Mouse (Mus musculus): ENCODE measurements around the gene Klhl18.
"Not testable (repeated sequence)": the region's sequence is repeated elsewhere in the genome, so short reads cannot be mapped to it uniquely, and the experiment has no call there.

Klhl18 gene

GRCm38 (mm10) chr9:110413785-110414184 is 62.7 kb downstream of the Klhl18 start:
- no peak for DNase-seq

DNA sequence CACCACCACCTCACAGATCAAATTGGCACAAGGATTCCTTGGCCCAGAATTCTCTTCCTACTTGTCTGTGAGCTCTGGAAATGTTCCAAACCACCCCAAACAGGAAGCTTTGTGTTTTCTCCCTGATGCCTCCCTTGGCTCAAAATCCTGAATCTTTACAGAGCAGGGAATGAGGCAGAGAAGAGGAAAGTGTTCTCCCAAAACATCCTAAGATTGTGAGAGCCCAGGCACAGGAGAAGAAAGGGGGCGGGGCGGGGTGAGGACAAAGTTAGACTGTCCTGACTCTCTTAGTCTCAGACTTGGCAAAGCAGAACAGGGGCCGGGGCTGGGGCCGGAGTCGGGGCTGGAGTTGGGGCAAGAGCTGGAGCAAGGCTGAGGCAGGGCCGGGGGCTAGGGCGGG is 63.6 kb downstream of the Klhl18 start:
- DNase-seq = no peak

DNA sequence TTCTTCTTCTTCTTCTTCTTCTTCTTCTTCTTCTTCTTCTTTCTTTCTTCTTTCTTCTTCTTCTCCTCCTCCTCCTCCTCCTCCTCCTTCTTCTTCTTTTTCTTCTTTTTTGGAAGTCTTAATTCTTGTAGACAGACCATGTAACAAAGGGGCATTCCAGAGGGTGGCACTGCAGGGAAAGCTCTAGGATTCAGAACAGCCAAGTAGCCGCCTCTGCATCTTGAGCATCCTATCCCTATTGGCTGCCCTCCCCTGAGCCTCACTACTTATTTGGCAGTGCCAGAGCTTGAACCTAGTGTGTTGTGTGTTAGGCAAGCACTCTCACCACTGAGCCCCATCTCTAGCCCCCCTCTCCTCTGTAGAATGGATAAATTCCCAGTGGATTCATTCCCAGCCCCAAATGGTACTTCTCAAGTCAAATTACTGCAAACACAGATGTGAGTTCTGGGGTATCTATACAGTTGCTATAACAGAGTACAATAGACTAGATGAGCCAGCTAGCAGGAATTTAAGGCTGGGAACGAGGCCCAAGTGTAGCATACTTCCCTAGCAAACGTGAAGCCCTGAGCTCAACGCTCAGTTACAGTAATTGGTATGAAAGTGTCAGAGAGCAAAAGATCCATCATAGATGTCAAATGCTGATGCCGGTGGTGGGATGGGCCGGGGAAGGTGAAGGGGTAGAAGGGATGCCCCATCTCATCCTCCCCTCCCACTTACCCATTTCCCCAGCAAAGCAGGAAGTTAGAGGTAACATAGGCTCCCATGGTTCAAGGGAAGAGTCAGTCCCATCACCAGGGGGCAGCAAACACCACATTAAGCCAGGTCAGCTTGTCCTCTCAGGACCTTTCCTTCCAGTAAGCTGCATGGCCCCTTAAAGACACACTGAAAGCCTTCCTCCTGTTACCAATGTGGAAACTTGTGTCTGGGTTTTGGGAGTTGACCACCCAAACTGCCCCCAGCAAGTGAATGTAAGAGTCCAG is 65.3 kb downstream of the Klhl18 start:
- DNase-seq = peak; percentile 75

DNA sequence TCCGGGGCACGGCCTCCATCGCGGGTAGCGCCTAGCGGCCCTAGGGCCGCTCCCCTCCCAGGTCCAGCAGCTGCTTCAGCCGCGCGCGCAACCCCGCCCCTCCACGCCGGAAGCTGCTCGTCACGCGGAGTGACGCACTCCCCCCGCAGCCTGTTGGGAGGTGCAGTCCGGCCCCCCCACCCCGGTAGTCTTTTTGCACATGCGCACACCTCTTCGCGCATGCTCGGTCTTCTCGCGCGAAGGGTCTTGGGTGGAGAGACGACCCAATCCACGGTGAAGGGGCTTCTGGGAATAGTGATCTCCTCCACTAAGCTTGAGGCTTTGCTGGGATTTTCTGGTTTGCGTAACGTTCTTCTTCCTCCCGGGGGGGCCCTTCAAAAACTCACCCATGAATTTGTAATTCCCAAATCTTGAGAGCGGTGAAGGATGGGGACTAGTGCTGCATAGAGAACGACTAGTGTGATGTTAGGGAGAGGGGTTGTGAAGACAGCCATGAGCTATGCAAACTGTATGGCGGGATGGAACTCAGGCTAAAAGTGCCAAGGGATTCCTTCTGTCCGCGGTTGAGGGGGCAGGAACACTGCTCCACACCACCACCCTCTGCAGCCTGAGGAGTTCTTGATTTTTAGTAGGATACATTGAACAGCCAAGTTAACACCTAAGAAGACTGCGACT is 68.3 kb downstream of the Klhl18 start, which contains the start of gene Ptpn23:
TSS of gene Ptpn23 (minus strand) at position 115 of the 675 bp plus-strand sequence.
- peak; percentile 93 for DNase-seq

DNA sequence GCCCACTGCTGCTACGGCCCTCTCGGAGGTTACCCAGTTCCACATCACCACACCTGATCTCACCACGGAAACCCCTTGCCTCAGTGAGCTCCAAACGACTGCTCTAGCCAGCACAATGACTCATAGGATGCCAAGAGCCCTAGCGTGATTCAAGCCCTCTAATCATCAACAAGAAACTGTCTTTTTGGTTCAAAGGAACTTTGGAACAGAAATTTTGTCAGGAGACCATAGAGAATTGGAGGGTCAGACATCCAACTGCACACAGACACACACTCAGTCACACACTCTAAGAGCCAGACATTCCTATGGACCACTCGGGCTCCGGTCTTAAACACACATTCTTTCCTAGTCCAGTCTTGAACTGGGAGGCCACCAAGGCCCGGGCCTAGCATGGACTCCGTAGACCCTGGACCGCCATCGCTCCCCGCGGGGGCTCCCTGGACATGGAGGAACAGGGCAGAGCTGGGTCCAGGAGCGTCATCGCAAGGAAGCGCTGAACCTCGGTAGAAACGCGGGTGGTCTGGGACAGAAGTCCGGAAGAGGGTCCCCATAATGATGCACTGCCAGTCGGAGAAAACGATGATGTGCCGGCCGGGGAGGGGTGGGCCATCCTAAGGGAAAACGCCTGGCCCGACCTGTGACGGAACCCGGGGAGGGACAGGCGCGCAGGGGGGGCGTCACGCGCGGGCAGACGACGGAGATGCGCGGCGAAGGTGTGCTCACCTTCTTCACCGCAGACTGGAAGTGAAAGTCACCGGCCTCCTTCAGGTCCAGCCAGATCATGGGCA is 69.0 kb downstream of the Klhl18 start:
- peak; percentile 51 for DNase-seq

GRCm38 (mm10) chr9:110403240-110403639 is 73.3 kb downstream of the Klhl18 start:
- DNase-seq = not testable (repeated sequence)

GRCm38 (mm10) chr9:110402731-110403130 is 73.8 kb downstream of the Klhl18 start:
- DNase-seq = no peak

DNA sequence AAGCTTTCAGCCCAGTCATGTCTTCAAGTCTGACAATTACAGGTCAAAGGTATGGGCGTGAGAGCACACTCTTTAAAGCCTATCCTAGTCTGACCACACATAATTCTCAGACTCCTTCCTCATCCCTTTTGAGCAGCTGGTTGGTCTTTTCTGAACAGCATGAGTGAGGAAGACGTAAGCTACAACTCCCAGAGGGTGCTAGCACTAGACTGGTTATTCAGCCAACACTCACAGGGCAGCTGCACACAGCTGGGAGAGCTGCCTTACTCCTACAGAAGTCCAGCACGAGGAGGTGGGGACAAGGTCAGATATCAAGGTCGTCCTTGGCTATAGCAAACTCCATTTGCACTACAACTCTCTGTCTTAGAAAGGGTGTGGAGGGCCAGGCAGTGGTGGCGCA is 75.8 kb downstream of the Klhl18 start:
- no peak for DNase-seq

DNA sequence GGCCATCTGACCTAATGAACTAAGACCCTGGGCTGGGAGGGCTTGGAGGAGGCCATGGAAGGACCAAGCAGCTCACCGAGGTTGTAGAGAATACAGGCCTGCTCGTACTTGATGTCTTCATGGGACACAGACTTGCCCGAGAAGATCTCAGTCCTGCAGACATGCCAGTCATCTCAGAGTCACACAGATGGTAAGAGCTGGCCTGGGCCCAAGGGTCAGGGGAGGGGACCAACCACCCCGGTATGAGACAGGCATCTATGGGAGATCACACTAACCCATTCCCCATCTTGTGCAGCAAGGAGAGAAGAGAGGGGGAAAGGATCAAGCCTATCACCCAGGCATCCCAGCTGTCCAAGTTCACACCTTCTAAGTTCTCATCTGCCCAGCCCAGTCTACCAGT is 83.2 kb downstream of the Klhl18 start:
- DNase-seq = no peak

GRCm38 (mm10) chr9:110390843-110391242 is 85.7 kb downstream of the Klhl18 start:
- no peak for DNase-seq

DNA sequence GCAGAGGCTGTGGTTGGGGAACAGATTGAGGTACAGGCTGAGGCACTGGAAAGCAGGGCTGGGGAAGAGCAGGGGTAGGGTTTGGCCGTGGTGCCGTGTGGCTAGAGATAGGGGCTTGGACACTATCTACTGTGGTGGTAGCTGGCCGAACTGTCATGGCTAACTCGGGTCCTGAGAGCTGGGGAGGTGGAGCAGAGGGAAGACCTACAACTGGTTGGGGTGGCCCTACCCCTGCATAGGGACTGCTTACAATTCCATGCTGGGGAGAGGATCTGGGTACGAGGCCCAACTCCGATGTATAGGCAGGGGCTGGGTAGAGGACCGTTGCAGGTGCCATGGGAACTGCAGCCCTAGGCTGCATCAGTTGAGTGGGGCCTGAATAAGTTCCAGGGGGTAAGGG is 88.5 kb downstream of the Klhl18 start:
- DNase-seq = no peak

DNA sequence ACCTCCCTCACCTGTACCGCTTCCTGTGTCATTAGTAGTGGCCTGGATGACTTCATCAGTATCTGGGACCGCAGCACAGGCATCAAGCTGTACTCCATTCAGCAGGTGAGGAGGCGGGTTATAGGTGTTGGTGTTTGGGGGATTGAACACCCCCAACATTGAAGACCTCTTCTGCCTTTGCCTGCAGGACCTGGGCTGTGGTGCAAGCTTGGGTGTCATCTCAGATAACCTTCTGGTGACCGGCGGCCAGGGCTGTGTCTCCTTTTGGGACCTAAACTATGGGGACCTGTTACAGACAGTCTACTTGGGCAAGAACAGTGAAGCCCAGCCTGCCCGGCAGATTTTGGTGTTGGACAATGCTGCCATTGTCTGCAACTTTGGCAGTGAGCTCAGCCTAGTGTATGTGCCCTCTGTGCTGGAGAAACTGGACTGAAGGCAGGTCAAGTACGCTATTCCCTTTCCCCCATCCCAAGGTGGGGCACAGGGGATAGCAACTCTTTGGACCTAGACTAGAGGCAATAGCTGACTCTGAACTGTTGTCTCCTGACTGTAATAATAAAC is 92.0 kb downstream of the Klhl18 start:
- no peak for DNase-seq

GRCm38 (mm10) chr9:110381292-110381691 is 95.2 kb downstream of the Klhl18 start:
- DNase-seq = no peak

- no peak for DNase-seq
These were observed 95.8 kb downstream of the Klhl18 start for GRCm38 (mm10) chr9:110380662-110381061.

- no peak for DNase-seq
These were observed 97.1 kb downstream of the Klhl18 start for GRCm38 (mm10) chr9:110379361-110379760.

DNA sequence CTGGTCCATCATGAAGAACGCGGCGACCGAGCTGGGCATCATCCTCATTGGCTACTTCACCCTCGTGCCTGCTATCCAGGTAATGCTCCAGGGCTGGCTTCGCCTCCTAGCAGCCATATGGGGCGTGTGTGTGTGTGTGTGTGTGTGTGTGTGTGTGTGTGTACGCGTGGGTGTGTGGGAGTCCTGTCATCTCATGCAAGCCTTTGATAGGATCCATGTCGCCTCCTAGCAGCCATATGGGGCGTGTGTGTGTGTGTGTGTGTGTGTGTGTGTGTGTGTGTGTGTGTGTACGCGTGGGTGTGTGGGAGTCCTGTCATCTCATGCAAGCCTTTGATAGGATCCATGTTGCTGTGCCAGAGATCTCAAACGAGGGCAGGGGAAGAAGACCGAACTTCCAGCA is 98.8 kb downstream of the Klhl18 start:
- not testable (repeated sequence) for DNase-seq

Data from cerebellum, adult 9-10 months (tissue).